Mouse (Mus musculus): Measurements from ENCODE around the gene Stk40. TPM values are rescaled to one million over a fixed set of nuclear protein-coding genes. Genes with fewer than 3 reads are reported as not detected.
A peak's percentile ranks its signal among the peaks of the same experiment; 100 is the strongest.
"Not testable (repeated sequence)": the region's sequence is repeated elsewhere in the genome, so short reads cannot be mapped to it uniquely, and the experiment has no call there.

The Stk40 gene
- polyA plus RNA-seq, 1 experiment from 2014 or later = 24.4 TPM

GRCm38 (mm10) chr4:126091873-126092272, 11.9 kb upstream of the Stk40 start:
- Histone ChIP-seq H3K36me3 (ENCODE audit: control insufficient read depth, insufficient read depth, low read length) (no peaks in the 10 kb centered on the region), H3K4me1 (replicated peaks; ENCODE audit: control insufficient read depth, insufficient read depth, low read length) (no peaks in the 10 kb centered on the region; the same call in 1 of the 2 replicates), H3K9ac (ENCODE audit: low read depth, low read length) (no peak overlapping the region), H3K27ac (ENCODE audit: low read depth, low read length) (no peak overlapping the region), H3K4me2 (no peak overlapping the region), H3K4me3 (ENCODE audit: low read depth, low read length) (no peak overlapping the region), H3K27me3 (replicated peaks; ENCODE audit: control insufficient read depth, insufficient read depth, low read length) (no peaks in the 10 kb centered on the region), H3K9me3 (ENCODE audit: control insufficient read depth, low read length) (no peaks in the 10 kb centered on the region)
- no peak for DNase-seq (ENCODE audit: low spot score)
- ATAC-seq (replicated peaks; ENCODE audit: low FRiP score) = no peak
- 78% methylated on average over 8 of the region's 8 CpGs for WGBS

GRCm38 (mm10) chr4:126095622-126096430, 7.9 kb upstream of the Stk40 start:
- Histone ChIP-seq H3K4me1 (replicated peaks; ENCODE audit: control insufficient read depth, insufficient read depth, low read length) (peaks cover 25% of the 10 kb centered on the region), H3K4me2 (peak overlapping the region; percentile 87)
- H3K27me3 ChIP-seq (replicated peaks; ENCODE audit: control insufficient read depth, insufficient read depth, low read length); DNase-seq (ENCODE audit: low spot score); H3K9ac ChIP-seq (ENCODE audit: low read depth, low read length); H3K9me3 ChIP-seq (ENCODE audit: control insufficient read depth, low read length); H3K4me3 ChIP-seq (ENCODE audit: low read depth, low read length); ATAC-seq (replicated peaks; ENCODE audit: low FRiP score); H3K27ac ChIP-seq (ENCODE audit: low read depth, low read length); H3K36me3 ChIP-seq (ENCODE audit: control insufficient read depth, insufficient read depth, low read length): not testable (repeated sequence)
- WGBS = 58% methylated on average over 14 of the region's 14 CpGs

GRCm38 (mm10) chr4:126096464-126097111, 7.2 kb upstream of the Stk40 start, which contains the start of gene Lsm10:
TSS of gene Lsm10 (plus strand) at chr4:126096623.
- Histone ChIP-seq H3K9ac (ENCODE audit: low read depth, low read length) (peak within 1 kb of the TSS; percentile 86), H3K36me3 (ENCODE audit: control insufficient read depth, insufficient read depth, low read length) (0 out of 2 replicates have a peak, but pooled peaks cover 3% of the 10 kb centered on the region), H3K4me1 (replicated peaks; ENCODE audit: control insufficient read depth, insufficient read depth, low read length) (peaks cover 25% of the 10 kb centered on the region), H3K9me3 (ENCODE audit: control insufficient read depth, low read length) (no peaks in the 10 kb centered on the region), H3K4me2 (peak within 1 kb of the TSS; percentile 87), H3K27ac (ENCODE audit: low read depth, low read length) (peak within 1 kb of the TSS; percentile 62), H3K4me3 (ENCODE audit: low read depth, low read length) (peak within 1 kb of the TSS; percentile 79), H3K27me3 (replicated peaks; ENCODE audit: control insufficient read depth, insufficient read depth, low read length) (no peaks in the 10 kb centered on the region)
- DNase-seq (ENCODE audit: low spot score) (peak; percentile 92), ATAC-seq (replicated peaks; ENCODE audit: low FRiP score) (peak; percentile 97)
- 3% methylated on average over 37 of the region's 37 CpGs for WGBS

- Histone ChIP-seq H3K4me1 (replicated peaks; ENCODE audit: control insufficient read depth, insufficient read depth, low read length) (peaks cover 35% of the 10 kb centered on the region), H3K9me3 (ENCODE audit: control insufficient read depth, low read length) (no peaks in the 10 kb centered on the region), H3K4me2 (peak overlapping the region; percentile 87), H3K27me3 (replicated peaks; ENCODE audit: control insufficient read depth, insufficient read depth, low read length) (no peaks in the 10 kb centered on the region), H3K36me3 (ENCODE audit: control insufficient read depth, insufficient read depth, low read length) (0 out of 2 replicates have a peak, but pooled peaks cover 3% of the 10 kb centered on the region), H3K4me3 (ENCODE audit: low read depth, low read length) (no peak overlapping the region; the same call in 1 of the 2 replicates), H3K9ac (ENCODE audit: low read depth, low read length) (no peak overlapping the region), H3K27ac (ENCODE audit: low read depth, low read length) (no peak overlapping the region)
- DNase-seq (ENCODE audit: low spot score) = no peak
- 92% methylated on average over 20 of the region's 20 CpGs for WGBS
- no peak for ATAC-seq (replicated peaks; ENCODE audit: low FRiP score)
These were observed 6.0 kb upstream of the Stk40 start for GRCm38 (mm10) chr4:126097711-126098253.

DNA sequence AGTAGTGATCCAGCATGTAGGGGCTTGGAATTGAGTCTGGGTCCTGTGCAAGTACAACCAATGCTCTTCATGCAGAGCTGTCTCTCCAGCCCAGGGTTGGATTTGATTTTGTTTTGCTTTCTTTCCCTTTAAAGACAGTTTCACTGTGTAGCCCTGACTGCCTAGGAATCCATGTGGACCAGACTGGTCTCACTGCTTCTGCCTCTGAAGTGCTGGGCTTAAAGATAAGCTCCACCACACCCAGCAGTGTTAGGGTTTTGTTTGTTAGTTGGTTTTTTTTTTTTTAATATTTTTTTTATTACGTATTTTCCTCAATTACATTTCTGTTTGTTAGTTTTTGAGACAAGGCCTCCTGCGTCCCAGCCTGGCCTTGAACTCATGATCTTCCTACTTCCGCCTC, 4.4 kb upstream of the Stk40 start:
- DNase-seq (ENCODE audit: low spot score) (no peak), ATAC-seq (replicated peaks; ENCODE audit: low FRiP score) (no peak)
- WGBS = 72% methylated on average over 3 of the region's 3 CpGs
- no peaks in the 10 kb centered on the region for H3K9me3 ChIP-seq (ENCODE audit: control insufficient read depth, low read length)
- H3K4me1 ChIP-seq (replicated peaks; ENCODE audit: control insufficient read depth, insufficient read depth, low read length) = peaks cover 42% of the 10 kb centered on the region
- H3K27ac ChIP-seq (ENCODE audit: low read depth, low read length) = peak overlapping the region; percentile 80
- 0 out of 2 replicates have a peak, but pooled peaks cover 3% of the 10 kb centered on the region for H3K36me3 ChIP-seq (ENCODE audit: control insufficient read depth, insufficient read depth, low read length)
- peak overlapping the region; percentile 49 for H3K4me2 ChIP-seq
- no peaks in the 10 kb centered on the region for H3K27me3 ChIP-seq (replicated peaks; ENCODE audit: control insufficient read depth, insufficient read depth, low read length)
- peak overlapping the region; percentile 48; the same call in 1 of the 2 replicates for H3K9ac ChIP-seq (ENCODE audit: low read depth, low read length)
- no peak overlapping the region for H3K4me3 ChIP-seq (ENCODE audit: low read depth, low read length)

DNA sequence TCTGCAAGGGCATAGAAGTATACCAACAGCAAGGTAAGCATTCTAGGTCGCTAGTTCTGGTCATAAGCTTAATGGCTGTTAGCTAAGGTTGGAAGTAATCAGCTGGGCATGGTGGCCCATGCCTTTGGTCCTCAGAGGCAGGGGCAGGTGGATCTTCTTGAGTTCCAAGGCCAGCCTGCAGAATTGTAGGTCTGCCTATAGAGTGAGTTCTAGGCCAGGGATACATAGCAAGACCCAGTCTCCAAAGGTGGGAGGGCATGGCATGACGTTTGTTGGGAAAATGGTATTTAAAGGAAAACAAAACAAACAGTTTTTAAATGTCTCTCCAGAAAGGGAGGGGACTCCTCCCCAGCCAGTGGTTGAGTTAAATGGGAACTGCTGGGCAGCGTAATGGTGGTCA, 3.0 kb upstream of the Stk40 start:
- DNase-seq (ENCODE audit: low spot score) (no peak), ATAC-seq (replicated peaks; ENCODE audit: low FRiP score) (no peak)
- Histone ChIP-seq H3K9me3 (ENCODE audit: control insufficient read depth, low read length) (no peaks in the 10 kb centered on the region), H3K27ac (ENCODE audit: low read depth, low read length) (peak overlapping the region; percentile 45; the same call in 1 of the 2 replicates), H3K36me3 (ENCODE audit: control insufficient read depth, insufficient read depth, low read length) (0 out of 2 replicates have a peak, but pooled peaks cover 3% of the 10 kb centered on the region), H3K4me2 (no peak overlapping the region), H3K9ac (ENCODE audit: low read depth, low read length) (no peak overlapping the region), H3K4me3 (ENCODE audit: low read depth, low read length) (no peak overlapping the region), H3K27me3 (replicated peaks; ENCODE audit: control insufficient read depth, insufficient read depth, low read length) (no peaks in the 10 kb centered on the region), H3K4me1 (replicated peaks; ENCODE audit: control insufficient read depth, insufficient read depth, low read length) (peaks cover 55% of the 10 kb centered on the region)
- WGBS = 85% methylated on average over 3 of the region's 3 CpGs

DNA sequence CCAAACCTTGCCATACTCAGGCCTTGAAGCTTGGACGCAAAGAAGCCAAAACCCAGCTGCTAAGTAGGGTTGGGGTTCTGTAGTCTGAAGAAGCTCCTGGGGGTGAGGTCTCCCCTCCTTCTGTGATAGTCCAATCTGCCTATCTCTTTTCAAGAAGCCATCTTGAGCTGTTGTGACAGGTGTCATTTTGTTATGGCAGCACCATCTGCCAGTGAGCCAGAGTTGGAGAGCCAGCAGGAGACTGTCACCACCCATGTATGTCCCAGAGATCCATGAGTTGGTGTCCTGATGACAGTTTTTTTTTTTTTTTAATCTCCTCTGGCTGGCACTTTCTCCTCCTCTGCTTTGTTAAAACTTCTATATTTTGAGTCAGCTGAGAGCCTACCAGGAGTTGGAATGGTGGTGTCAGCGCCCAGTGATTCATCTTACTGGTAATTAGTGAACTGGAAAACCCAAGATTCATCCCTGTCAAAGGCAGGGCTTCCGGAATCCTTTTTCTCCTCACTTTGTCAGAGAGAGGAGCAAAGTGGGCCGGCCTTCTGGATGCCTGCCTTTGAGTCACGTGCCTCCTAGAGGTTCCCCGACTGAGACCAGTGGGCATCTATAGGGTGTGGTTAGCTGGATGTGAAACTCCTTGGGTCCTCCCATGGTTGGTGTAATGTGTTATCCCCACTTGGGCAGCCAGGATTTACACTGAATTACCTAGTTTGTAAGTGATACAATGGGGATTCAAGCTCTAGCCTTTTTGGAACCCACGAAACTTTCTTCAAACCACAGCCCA, 1.5 kb upstream of the Stk40 start:
- WGBS = 39% methylated on average over 7 of the region's 7 CpGs
- Histone ChIP-seq H3K4me2 (peak overlapping the region; percentile 98), H3K27ac (ENCODE audit: low read depth, low read length) (peak overlapping the region; percentile 98), H3K4me1 (replicated peaks; ENCODE audit: control insufficient read depth, insufficient read depth, low read length) (peaks cover 55% of the 10 kb centered on the region), H3K9ac (ENCODE audit: low read depth, low read length) (peak overlapping the region; percentile 73), H3K4me3 (ENCODE audit: low read depth, low read length) (peak overlapping the region; percentile 88), H3K27me3 (replicated peaks; ENCODE audit: control insufficient read depth, insufficient read depth, low read length) (no peaks in the 10 kb centered on the region), H3K36me3 (ENCODE audit: control insufficient read depth, insufficient read depth, low read length) (0 out of 2 replicates have a peak, but pooled peaks cover 3% of the 10 kb centered on the region), H3K9me3 (ENCODE audit: control insufficient read depth, low read length) (no peaks in the 10 kb centered on the region)
- DNase-seq (ENCODE audit: low spot score) (no peak), ATAC-seq (replicated peaks; ENCODE audit: low FRiP score) (peak; percentile 40; the same call in 1 of the 2 replicates)

DNA sequence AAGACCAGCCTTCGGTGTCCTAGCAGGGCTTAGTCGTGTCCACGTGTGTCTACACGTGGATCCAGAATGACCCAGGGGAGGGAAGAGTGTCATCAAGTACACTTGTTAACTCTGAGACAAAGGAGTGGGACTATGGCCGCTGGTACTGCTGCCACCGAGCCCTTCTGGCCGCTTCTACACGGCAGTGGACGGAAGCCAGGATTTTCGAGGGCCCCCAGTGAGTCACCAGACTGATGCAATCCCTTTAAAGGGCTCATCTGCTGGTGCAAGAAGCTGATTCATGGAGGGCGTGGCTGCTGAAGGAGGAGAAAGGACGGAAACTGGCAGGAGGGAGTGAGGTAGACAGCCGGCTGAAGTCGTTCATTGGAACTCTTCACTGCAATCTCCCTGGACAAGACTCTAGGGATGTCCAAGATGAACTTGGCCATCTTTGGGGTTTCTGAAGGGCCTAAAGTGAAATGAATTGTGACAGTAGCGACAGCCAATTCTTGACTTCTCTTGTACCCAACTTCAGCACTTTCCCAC, 638 bp upstream of the Stk40 start:
- ATAC-seq (replicated peaks; ENCODE audit: low FRiP score) = peak; percentile 78

More for the DNA sequence above, 638 bp upstream of the Stk40 start:
- Histone ChIP-seq H3K27ac (ENCODE audit: low read depth, low read length) (peak overlapping the region; percentile 98), H3K36me3 (ENCODE audit: control insufficient read depth, insufficient read depth, low read length) (0 out of 2 replicates have a peak, but pooled peaks cover 3% of the 10 kb centered on the region), H3K4me2 (peak overlapping the region; percentile 98), H3K4me1 (replicated peaks; ENCODE audit: control insufficient read depth, insufficient read depth, low read length) (peaks cover 61% of the 10 kb centered on the region), H3K27me3 (replicated peaks; ENCODE audit: control insufficient read depth, insufficient read depth, low read length) (no peaks in the 10 kb centered on the region), H3K9ac (ENCODE audit: low read depth, low read length) (peak overlapping the region; percentile 73), H3K9me3 (ENCODE audit: control insufficient read depth, low read length) (no peaks in the 10 kb centered on the region), H3K4me3 (ENCODE audit: low read depth, low read length) (peak overlapping the region; percentile 88)
- DNase-seq (ENCODE audit: low spot score) = peak; percentile 78
- under 1% methylated on average over 15 of the region's 15 CpGs for WGBS
